Mouse (Mus musculus) heart, adult 2 months (tissue): ENCODE results near the gene Hes7. TPM values are rescaled to one million over a fixed set of nuclear protein-coding genes. Genes with fewer than 3 reads are reported as not detected.

Source experiments
- DNase-seq, 2 experiments: peaks; one replicate each; pipeline ENCODE4 v3.0.0; 2021
- H3K27ac ChIP-seq: fragments of 200-600 bp; 2 replicates; pipeline ENCODE4 v1.8.1; 2022
- H3K27me3 ChIP-seq: fragments of 200-500 bp; 2 replicates; pipeline ENCODE4 v1.6.1; 2012; ENCODE audit warnings: mild to moderate bottlenecking, low read length, inconsistent platforms, mixed read lengths; ENCODE audit not compliant: control insufficient read depth, insufficient read depth
- H3K36me3 ChIP-seq: fragments of 200-500 bp; 2 replicates; pipeline ENCODE4 v1.6.1; 2012; ENCODE audit warnings: low read length, inconsistent platforms; ENCODE audit not compliant: control insufficient read depth, insufficient read depth
- H3K4me1 ChIP-seq: fragments of 200-500 bp; 2 replicates; pipeline ENCODE4 v1.6.1; 2011; ENCODE audit warnings: low read length; ENCODE audit not compliant: control insufficient read depth, insufficient read depth
- H3K4me3 ChIP-seq: fragments of 200-600 bp; 2 replicates; pipeline ENCODE4 v1.8.1; 2022
- H3K79me2 ChIP-seq: fragments of 200-500 bp; replicated peaks from 2 replicates; pipeline ENCODE4 v1.6.1; 2012; ENCODE audit warnings: mild to moderate bottlenecking, inconsistent platforms, low read length, moderate library complexity, mixed read lengths; ENCODE audit not compliant: control insufficient read depth, insufficient read depth
- H3K9ac ChIP-seq: fragments of 200-500 bp; 2 replicates; pipeline ENCODE4 v1.6.1; 2012; ENCODE audit warnings: low read depth, mild to moderate bottlenecking, control low read depth, inconsistent platforms, low read length, mixed read lengths
- CTCF ChIP-seq: fragments of 200-600 bp; IDR thresholded peaks from 2 replicates; pipeline ENCODE4 v1.8.1; 2022; ENCODE audit warnings: antibody characterized with exemption, mild to moderate bottlenecking, moderate library complexity
- EP300 ChIP-seq: fragments of 200-500 bp; IDR thresholded peaks from 2 replicates; pipeline ENCODE4 v1.6.1; 2011; ENCODE audit warnings: low read depth, low read length, control low read depth; ENCODE audit not compliant: insufficient read depth
- POLR2A ChIP-seq: fragments of 200-500 bp; IDR thresholded peaks from 2 replicates; pipeline ENCODE4 v1.6.1; 2011; ENCODE audit warnings: mild to moderate bottlenecking, low read depth, low read length, control low read depth; ENCODE audit not compliant: insufficient read depth
- WGBS: fragments of 180-500 bp; shearing (Covaris S2); methylation state at CpG from one replicate; pipeline ENCODE4 v1.1.7; 2018; 5-methylcytosine and 5-hydroxymethylcytosine counted together
- intact Hi-C: fragments of 180-260 bp; cut with DNase I; formaldehyde crosslinking; loops from one replicate; pipeline ENCODE4 v1.15.1; 2025
- polyA plus RNA-seq: library from polyadenylated mRNA; depleted of rRNA; stranded (reverse); fragments of >200 nt; gene quantifications from 2 replicates; pipeline ENCODE4 v1.2.3, GENCODE M21; 2012
- total RNA-seq, 2 experiments: library from RNA; stranded (reverse); gene quantifications; 2 replicates each; pipeline ENCODE4 v1.2.3; 2021

Hes7 gene
- total and polyA plus RNA-seq, 3 experiments: 0.10 to 0.11 TPM; not detected in 1

DNA sequence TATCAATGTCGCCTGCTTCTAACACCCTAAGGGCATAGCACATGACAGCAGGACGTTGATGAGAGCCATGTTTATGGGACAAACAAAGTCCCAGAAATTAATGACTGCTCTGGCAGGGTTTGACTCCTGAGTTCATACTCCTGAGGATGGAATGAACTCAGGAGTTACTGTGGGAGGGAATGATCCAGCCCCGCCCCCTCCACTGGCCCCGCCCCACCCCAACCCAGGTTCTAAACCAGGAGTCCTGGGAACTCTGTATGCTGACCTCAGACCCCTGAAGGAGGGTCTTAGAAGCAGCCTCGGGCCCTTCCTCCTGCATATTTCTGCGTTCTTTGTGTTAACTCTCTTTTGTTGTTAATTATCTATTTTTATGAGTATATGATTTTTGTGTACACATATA, 34.6 kb upstream of the Hes7 start:
- H3K27me3 ChIP-seq: no peaks in the 10 kb centered on the region
- intact Hi-C loops: no loop called here
- TF ChIP-seq EP300: no peak
- TF ChIP-seq CTCF: no peak
- no peak for TF ChIP-seq POLR2A
- peaks cover 5% of the 10 kb centered on the region for H3K36me3 ChIP-seq
- no peak overlapping the region for H3K9ac ChIP-seq
- H3K4me1 ChIP-seq: peaks cover 8% of the 10 kb centered on the region
- H3K79me2 ChIP-seq: peaks cover 7% of the 10 kb centered on the region
- no peak for DNase-seq
- 80% methylated on average over 6 of the region's 6 CpGs for WGBS
- H3K27ac ChIP-seq: no peak overlapping the region
- no peak overlapping the region for H3K4me3 ChIP-seq

DNA sequence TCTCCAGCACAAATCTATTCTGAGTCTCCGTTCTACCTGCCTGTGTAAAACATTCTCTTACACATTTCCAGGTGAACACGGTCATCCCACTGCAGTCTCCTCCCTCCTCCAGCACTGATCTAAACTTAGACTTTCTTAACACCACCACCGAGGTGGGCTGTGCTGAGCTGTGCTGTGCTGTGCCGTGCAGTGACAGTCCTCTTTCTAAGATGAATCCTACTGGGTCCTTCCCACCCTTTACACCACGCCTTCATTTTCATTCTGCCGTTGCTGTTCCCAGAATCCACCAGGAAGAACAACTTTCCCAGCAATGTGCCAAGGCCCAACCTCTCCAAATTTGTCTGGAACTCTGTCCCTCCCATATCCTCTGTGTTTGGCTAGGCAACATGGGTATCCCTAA, 33.8 kb upstream of the Hes7 start:
- TF ChIP-seq EP300 (no peak), POLR2A (0 out of 2 replicates have a peak, but pooled peaks have one; percentile 13), CTCF (no peak)
- no peak overlapping the region for H3K27ac ChIP-seq
- peaks cover 5% of the 10 kb centered on the region for H3K36me3 ChIP-seq
- peaks cover 7% of the 10 kb centered on the region for H3K79me2 ChIP-seq
- H3K4me3 ChIP-seq: no peak overlapping the region
- intact Hi-C loops: no loop called here
- H3K4me1 ChIP-seq: peaks cover 8% of the 10 kb centered on the region
- H3K27me3 ChIP-seq: no peaks in the 10 kb centered on the region
- peak; percentile 7 to 18 for DNase-seq
- WGBS: 51% methylated on average over 6 of the region's 6 CpGs
- no peak overlapping the region for H3K9ac ChIP-seq

DNA sequence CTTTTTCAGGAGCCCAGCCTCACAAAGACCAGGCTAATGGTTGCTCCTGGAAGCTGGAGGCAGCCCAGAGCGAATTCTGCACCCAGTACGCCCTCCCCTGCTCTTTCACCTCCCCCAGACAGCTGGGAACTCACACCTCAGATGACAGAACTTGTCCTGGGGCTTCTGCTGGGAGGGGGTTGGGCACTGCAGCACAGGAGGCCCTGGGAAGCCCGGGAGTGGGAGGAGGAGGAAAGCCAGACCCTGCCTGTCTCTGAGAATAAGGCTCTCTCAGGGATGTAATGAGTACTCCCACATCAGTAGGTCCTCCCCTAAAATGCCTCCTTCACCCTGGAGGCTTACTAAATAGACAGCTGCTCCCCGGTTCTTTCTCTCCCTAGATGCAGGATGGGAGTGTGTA, 33.1 kb upstream of the Hes7 start:
- peaks cover 5% of the 10 kb centered on the region for H3K36me3 ChIP-seq
- H3K27me3 ChIP-seq: no peaks in the 10 kb centered on the region
- peaks cover 7% of the 10 kb centered on the region for H3K79me2 ChIP-seq
- intact Hi-C loops: no loop called here
- no peak overlapping the region for H3K27ac ChIP-seq
- 55% methylated on average over 4 of the region's 4 CpGs for WGBS
- no peak overlapping the region for H3K9ac ChIP-seq
- H3K4me1 ChIP-seq: peaks cover 8% of the 10 kb centered on the region
- TF ChIP-seq EP300: no peak
- no peak for TF ChIP-seq POLR2A
- TF ChIP-seq CTCF: no peak
- H3K4me3 ChIP-seq: no peak overlapping the region
- peak in 1 of 2 experiments; percentile 27 for DNase-seq

DNA sequence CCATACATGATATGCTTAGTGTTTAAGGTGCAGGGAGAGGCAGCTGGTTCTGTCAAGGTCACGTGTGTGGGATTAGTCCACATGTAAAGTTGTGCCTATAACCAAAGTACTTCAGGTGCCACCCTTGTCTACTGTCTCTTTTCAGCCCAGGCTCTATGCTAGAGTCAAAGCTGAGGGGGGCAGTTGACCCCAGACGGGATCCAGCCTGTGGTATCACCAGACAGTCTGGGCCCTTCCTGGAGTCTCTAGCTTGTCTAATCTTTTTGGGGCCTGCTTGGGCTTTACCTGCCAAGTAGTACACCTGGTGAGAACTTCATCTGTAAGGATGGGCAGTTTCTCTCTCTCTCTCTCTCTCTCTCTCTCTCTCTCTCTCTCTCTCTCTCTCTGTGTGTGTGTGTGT, 32.6 kb upstream of the Hes7 start:
- H3K36me3 ChIP-seq: peaks cover 5% of the 10 kb centered on the region
- WGBS: 76% methylated on average over 2 of the region's 2 CpGs
- no peak overlapping the region for H3K27ac ChIP-seq
- TF ChIP-seq CTCF (no peak), POLR2A (no peak), EP300 (no peak)
- peaks cover 7% of the 10 kb centered on the region for H3K79me2 ChIP-seq
- peaks cover 8% of the 10 kb centered on the region for H3K4me1 ChIP-seq
- H3K27me3 ChIP-seq: no peaks in the 10 kb centered on the region
- intact Hi-C loops: no loop called here
- H3K9ac ChIP-seq: no peak overlapping the region
- no peak overlapping the region for H3K4me3 ChIP-seq
- DNase-seq: peak in 1 of 2 experiments; percentile 18

DNA sequence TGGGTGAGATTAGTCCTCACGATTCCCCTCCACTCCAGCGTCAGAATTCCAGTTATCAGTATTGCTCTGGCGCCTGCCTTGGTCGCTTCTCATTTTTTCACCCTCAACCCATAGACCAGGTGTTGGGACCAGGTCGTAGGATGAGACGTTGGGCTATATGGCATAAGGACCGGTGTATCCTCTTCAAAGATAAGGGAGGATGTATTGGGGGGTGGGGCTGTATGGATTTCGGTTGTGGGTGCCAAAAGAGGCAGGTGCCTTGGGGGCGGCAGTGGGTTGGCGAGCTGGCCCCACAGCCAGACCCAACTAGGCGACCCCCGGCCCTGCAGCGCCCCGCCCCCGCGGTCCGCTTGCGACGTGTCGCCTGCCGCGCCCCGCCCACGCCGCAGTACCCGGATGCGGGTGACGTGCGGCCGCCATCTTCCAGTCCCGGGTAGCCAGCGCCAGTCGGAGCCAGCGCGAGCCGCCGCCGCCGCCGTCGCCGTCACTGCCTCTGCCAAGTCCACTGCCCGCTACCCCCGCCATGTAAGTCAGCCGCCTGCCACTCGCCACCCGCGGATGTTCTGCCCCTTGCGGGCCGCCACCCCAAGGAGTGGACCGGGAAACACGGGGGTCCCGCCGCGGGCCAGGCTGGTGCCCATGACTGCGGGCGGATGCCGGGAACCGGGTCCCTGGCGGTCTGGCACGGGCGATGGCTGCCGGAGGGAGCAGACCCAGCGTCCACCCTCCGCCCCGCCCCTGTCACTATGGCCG, 31.9 kb upstream of the Hes7 start, which contains the start of gene Vamp2:
TSS of gene Vamp2 (plus strand) at position 388 of the 753 bp plus-strand sequence.
- H3K27ac ChIP-seq: peak within 1 kb of the TSS; percentile 100
- WGBS: under 1% methylated on average over 50 of the region's 67 CpGs
- TF ChIP-seq EP300 (no peak), POLR2A (peak; percentile 70; the same call in 1 of the 2 replicates), CTCF (no peak)
- intact Hi-C loops: loop anchor here (2.0 kb wide), 1 partner anchor 15 kb away; no protein-coding TSS in a partner anchor
- H3K9ac ChIP-seq: peak within 1 kb of the TSS; percentile 100
- DNase-seq: peak; percentile 94 to 96
- no peaks in the 10 kb centered on the region for H3K27me3 ChIP-seq
- peaks cover 5% of the 10 kb centered on the region for H3K36me3 ChIP-seq
- peaks cover 8% of the 10 kb centered on the region for H3K4me1 ChIP-seq
- H3K79me2 ChIP-seq: peaks cover 7% of the 10 kb centered on the region
- peak within 1 kb of the TSS; percentile 99 for H3K4me3 ChIP-seq

DNA sequence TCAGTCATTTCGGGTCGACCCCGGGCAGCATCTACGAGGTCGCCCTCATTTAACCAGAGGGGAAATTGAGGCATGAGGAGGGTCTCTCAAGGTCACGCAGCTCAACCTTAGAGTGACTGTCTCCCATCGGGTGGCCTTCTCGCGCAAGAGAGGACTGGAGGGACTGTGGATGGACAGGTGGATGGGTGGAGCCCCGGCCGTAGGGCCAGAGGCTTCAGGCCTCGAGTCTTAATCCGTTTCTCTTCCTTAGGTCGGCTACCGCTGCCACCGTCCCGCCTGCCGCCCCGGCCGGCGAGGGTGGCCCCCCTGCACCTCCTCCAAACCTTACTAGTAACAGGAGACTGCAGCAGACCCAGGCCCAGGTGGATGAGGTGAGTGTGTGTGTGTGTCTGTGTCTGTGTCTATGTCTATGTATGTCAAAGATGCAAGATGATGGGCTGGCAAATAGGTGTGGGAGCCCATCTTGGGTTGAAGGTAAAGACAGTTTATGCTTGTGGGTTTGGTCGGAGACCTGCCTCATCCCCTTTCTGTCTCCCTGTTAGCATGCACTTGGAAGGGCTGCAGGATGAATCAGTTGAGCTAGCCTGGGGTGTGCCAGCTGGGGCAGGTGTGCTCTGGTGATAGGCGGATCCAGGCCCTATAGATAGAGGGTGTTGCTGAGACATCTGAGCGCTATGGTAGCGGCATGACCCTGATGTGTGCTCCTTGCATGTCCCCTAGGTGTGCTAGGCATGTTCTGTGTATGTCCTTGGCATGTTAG, 31.2 kb upstream of the Hes7 start:
- WGBS: 7% methylated on average over 25 of the region's 25 CpGs
- Histone ChIP-seq H3K36me3 (peaks cover 5% of the 10 kb centered on the region), H3K9ac (peak overlapping the region; percentile 100), H3K27me3 (no peaks in the 10 kb centered on the region), H3K4me3 (peak overlapping the region; percentile 99), H3K79me2 (peaks cover 7% of the 10 kb centered on the region), H3K4me1 (peaks cover 8% of the 10 kb centered on the region), H3K27ac (peak overlapping the region; percentile 100)
- DNase-seq: no peak
- 0 out of 2 replicates have a peak, but pooled peaks have one; percentile 27 for TF ChIP-seq EP300
- no peak for TF ChIP-seq CTCF
- intact Hi-C loops: loop anchor here (2.0 kb wide), 1 partner anchor 16 kb away; no protein-coding TSS in a partner anchor
